Mouse (Mus musculus): ENCODE measurements around the gene Cd207. TPM values are rescaled to one million over a fixed set of nuclear protein-coding genes. Genes with fewer than 3 reads are reported as not detected.

Gene Cd207
- polyA plus RNA-seq, 1 experiment from 2014 or later, result not detected

GRCm38 (mm10) chr6:83690277-83690676 is 12.6 kb upstream of the Cd207 start:
- 25% methylated on average over 4 of the region's 5 CpGs for WGBS
- H3K27me3 ChIP-seq (replicated peaks; ENCODE audit: insufficient read depth, low read length), result peaks cover 38% of the 10 kb centered on the region

GRCm38 (mm10) chr6:83689374-83689773 is 11.7 kb upstream of the Cd207 start:
- 66% methylated on average over 4 of the region's 4 CpGs for WGBS
- Histone ChIP-seq H3K27me3 (replicated peaks; ENCODE audit: insufficient read depth, low read length) (peaks cover 29% of the 10 kb centered on the region), H3K27ac (ENCODE audit: low read length) (no peak overlapping the region)

More at GRCm38 (mm10) chr6:83690277-83690676, 12.6 kb upstream of the Cd207 start:
- H3K36me3 ChIP-seq (ENCODE audit: insufficient read depth, low read length), result no peaks in the 10 kb centered on the region
- H3K27ac ChIP-seq (ENCODE audit: low read length), result no peak overlapping the region
- H3K9me3 ChIP-seq (ENCODE audit: low read length), result no peaks in the 10 kb centered on the region
- H3K9ac ChIP-seq (replicated peaks; ENCODE audit: low read depth), result no peak overlapping the region
- DNase-seq (ENCODE audit: low spot score), result peak; percentile 78
- TF ChIP-seq EP300 (IDR thresholded peaks at IDR 0.05) (no peak), CTCF (IDR thresholded peaks at IDR 0.05) (peak; percentile 81)
- H3K4me1 ChIP-seq (ENCODE audit: insufficient read depth, low read depth, low read length), result no peaks in the 10 kb centered on the region
- 0 out of 2 replicates have a peak, but pooled peaks have one; percentile 30 for ATAC-seq
- no peak overlapping the region for H3K4me3 ChIP-seq (ENCODE audit: low read depth, low read length)
- no peak overlapping the region for H3K4me2 ChIP-seq (replicated peaks; ENCODE audit: low read depth, low read length)

DNA sequence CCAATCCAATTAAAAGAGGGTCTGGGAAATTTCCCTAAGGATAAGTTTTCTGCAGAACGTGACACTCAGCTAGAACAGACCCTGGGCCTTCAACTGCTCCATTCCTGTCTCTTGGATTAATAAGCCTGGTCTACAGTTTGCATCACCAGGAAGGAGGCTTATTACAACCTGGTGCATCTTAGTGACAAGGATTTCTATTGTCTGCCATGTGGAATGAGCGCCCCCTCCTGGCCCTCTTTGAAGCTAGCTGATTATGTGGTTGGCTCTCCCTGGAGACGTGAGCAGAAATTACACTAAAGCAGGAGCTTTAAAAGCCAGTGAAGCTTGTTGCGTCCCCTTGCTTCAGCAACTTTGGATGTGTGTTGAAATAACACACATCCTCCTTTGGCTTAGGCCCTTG is 4.3 kb downstream of the Cd207 start:
- Histone ChIP-seq H3K27me3 (replicated peaks; ENCODE audit: insufficient read depth, low read length) (no peaks in the 10 kb centered on the region), H3K36me3 (ENCODE audit: insufficient read depth, low read length) (no peaks in the 10 kb centered on the region), H3K9ac (replicated peaks; ENCODE audit: low read depth) (no peak overlapping the region), H3K4me2 (replicated peaks; ENCODE audit: low read depth, low read length) (no peak overlapping the region), H3K4me1 (ENCODE audit: insufficient read depth, low read depth, low read length) (no peaks in the 10 kb centered on the region), H3K9me3 (ENCODE audit: low read length) (no peaks in the 10 kb centered on the region), H3K27ac (ENCODE audit: low read length) (no peak overlapping the region), H3K4me3 (ENCODE audit: low read depth, low read length) (no peak overlapping the region)
- 8% methylated on average over 4 of the region's 4 CpGs for WGBS
- peak; percentile 84 for DNase-seq (ENCODE audit: low spot score)
- no peak for TF ChIP-seq EP300 (IDR thresholded peaks at IDR 0.05)
- peak; percentile 94 for TF ChIP-seq CTCF (IDR thresholded peaks at IDR 0.05)
- no peak for ATAC-seq

More at GRCm38 (mm10) chr6:83689374-83689773, 11.7 kb upstream of the Cd207 start:
- TF ChIP-seq EP300 (IDR thresholded peaks at IDR 0.05) (no peak), CTCF (IDR thresholded peaks at IDR 0.05) (no peak)
- H3K36me3 ChIP-seq (ENCODE audit: insufficient read depth, low read length), result no peaks in the 10 kb centered on the region
- DNase-seq (ENCODE audit: low spot score) (no peak), ATAC-seq (no peak)
- H3K4me1 ChIP-seq (ENCODE audit: insufficient read depth, low read depth, low read length), result no peaks in the 10 kb centered on the region
- H3K4me3 ChIP-seq (ENCODE audit: low read depth, low read length), result no peak overlapping the region
- H3K9ac ChIP-seq (replicated peaks; ENCODE audit: low read depth), result no peak overlapping the region
- H3K4me2 ChIP-seq (replicated peaks; ENCODE audit: low read depth, low read length), result no peak overlapping the region
- H3K9me3 ChIP-seq (ENCODE audit: low read length), result no peaks in the 10 kb centered on the region

DNA sequence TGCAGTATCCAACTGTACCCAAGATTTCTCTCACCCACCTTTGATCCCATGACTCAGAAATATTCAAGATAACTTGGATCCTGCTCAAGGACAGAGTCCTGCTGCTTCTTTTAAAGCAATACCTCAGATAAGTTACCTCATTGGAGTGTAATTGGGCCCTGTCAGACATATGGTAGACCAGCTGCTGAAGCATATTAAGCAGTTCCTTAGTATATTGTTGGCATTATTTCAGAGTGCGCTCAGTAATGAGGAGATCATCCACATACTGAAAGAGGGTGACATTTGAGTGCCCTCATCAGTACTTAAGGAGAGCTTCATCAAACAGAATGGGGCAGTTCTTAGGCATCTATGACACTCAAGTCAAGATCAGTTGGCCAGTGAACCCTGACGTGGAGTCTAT is 12.6 kb downstream of the Cd207 start:
- Histone ChIP-seq H3K9me3 (ENCODE audit: low read length) (no peaks in the 10 kb centered on the region), H3K4me1 (ENCODE audit: insufficient read depth, low read depth, low read length) (no peaks in the 10 kb centered on the region), H3K4me3 (ENCODE audit: low read depth, low read length) (no peak overlapping the region), H3K4me2 (replicated peaks; ENCODE audit: low read depth, low read length) (no peak overlapping the region), H3K27me3 (replicated peaks; ENCODE audit: insufficient read depth, low read length) (no peaks in the 10 kb centered on the region), H3K27ac (ENCODE audit: low read length) (no peak overlapping the region), H3K9ac (replicated peaks; ENCODE audit: low read depth) (no peak overlapping the region), H3K36me3 (ENCODE audit: insufficient read depth, low read length) (no peaks in the 10 kb centered on the region)
- ATAC-seq (no peak), DNase-seq (ENCODE audit: low spot score) (no peak)
- TF ChIP-seq CTCF (IDR thresholded peaks at IDR 0.05) (no peak), EP300 (IDR thresholded peaks at IDR 0.05) (no peak)
- WGBS, result 59% methylated on average over 2 of the region's 2 CpGs

- H3K36me3 ChIP-seq (ENCODE audit: insufficient read depth, low read length), result no peaks in the 10 kb centered on the region
- H3K4me3 ChIP-seq (ENCODE audit: low read depth, low read length), result no peak overlapping the region
- H3K4me2 ChIP-seq (replicated peaks; ENCODE audit: low read depth, low read length), result no peak overlapping the region
- H3K9me3 ChIP-seq (ENCODE audit: low read length), result no peaks in the 10 kb centered on the region
- no peak overlapping the region for H3K27ac ChIP-seq (ENCODE audit: low read length)
- no peak for DNase-seq (ENCODE audit: low spot score)
- WGBS, result 65% methylated on average over 4 of the region's 4 CpGs
- H3K4me1 ChIP-seq (ENCODE audit: insufficient read depth, low read depth, low read length), result no peaks in the 10 kb centered on the region
- no peak overlapping the region for H3K9ac ChIP-seq (replicated peaks; ENCODE audit: low read depth)
- ATAC-seq, result no peak
- H3K27me3 ChIP-seq (replicated peaks; ENCODE audit: insufficient read depth, low read length), result no peaks in the 10 kb centered on the region
- TF ChIP-seq EP300 (IDR thresholded peaks at IDR 0.05) (no peak), CTCF (IDR thresholded peaks at IDR 0.05) (no peak)
Observed at GRCm38 (mm10) chr6:83660821-83661220, 16.8 kb downstream of the Cd207 start.

GRCm38 (mm10) chr6:83656087-83656486 is 21.6 kb downstream of the Cd207 start, which contains the start of gene Clec4f:
TSS of gene Clec4f (minus strand) at chr6:83656187.
- H3K36me3 ChIP-seq (ENCODE audit: insufficient read depth, low read length), result no peaks in the 10 kb centered on the region
- no peaks in the 10 kb centered on the region for H3K4me1 ChIP-seq (ENCODE audit: insufficient read depth, low read depth, low read length)
- no peaks in the 10 kb centered on the region for H3K27me3 ChIP-seq (replicated peaks; ENCODE audit: insufficient read depth, low read length)
- no peak within 1 kb of the TSS for H3K9ac ChIP-seq (replicated peaks; ENCODE audit: low read depth)
- H3K27ac ChIP-seq (ENCODE audit: low read length), result no peak within 1 kb of the TSS
- no peak within 1 kb of the TSS for H3K4me2 ChIP-seq (replicated peaks; ENCODE audit: low read depth, low read length)
- H3K4me3 ChIP-seq (ENCODE audit: low read depth, low read length), result no peak within 1 kb of the TSS
- H3K9me3 ChIP-seq (ENCODE audit: low read length), result no peaks in the 10 kb centered on the region
- DNase-seq (ENCODE audit: low spot score), result no peak
- TF ChIP-seq EP300 (IDR thresholded peaks at IDR 0.05), result no peak
- TF ChIP-seq CTCF (IDR thresholded peaks at IDR 0.05), result no peak
- ATAC-seq, result no peak
- WGBS, result 90% methylated on average over 2 of the region's 2 CpGs

DNA sequence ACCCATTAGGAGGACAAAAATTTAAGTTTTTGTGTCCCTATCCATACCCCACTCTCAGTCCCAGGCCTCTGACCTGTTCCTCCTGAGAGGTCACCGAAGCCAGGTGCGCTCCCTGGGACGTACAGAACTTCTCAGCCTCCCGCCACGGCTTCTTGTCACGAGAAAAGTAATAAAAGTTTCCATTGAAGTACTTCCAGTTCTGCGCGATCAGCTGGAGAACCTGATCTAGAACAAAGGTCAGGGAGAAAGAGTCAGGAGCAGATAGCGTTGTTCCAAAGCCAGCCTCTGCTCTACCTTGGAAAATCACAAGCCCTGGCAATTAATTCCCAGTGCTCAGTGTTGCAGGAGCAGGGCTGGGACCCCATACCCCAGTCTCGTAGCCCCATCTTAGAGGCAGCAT is 30.9 kb downstream of the Cd207 start:
- no peaks in the 10 kb centered on the region for H3K36me3 ChIP-seq (ENCODE audit: insufficient read depth, low read length)
- H3K4me3 ChIP-seq (ENCODE audit: low read depth, low read length), result no peak overlapping the region
- no peaks in the 10 kb centered on the region for H3K4me1 ChIP-seq (ENCODE audit: insufficient read depth, low read depth, low read length)
- no peaks in the 10 kb centered on the region for H3K27me3 ChIP-seq (replicated peaks; ENCODE audit: insufficient read depth, low read length)
- TF ChIP-seq EP300 (IDR thresholded peaks at IDR 0.05) (no peak), CTCF (IDR thresholded peaks at IDR 0.05) (no peak)
- H3K9me3 ChIP-seq (ENCODE audit: low read length), result no peaks in the 10 kb centered on the region
- no peak overlapping the region for H3K9ac ChIP-seq (replicated peaks; ENCODE audit: low read depth)
- no peak overlapping the region for H3K4me2 ChIP-seq (replicated peaks; ENCODE audit: low read depth, low read length)
- WGBS, result 82% methylated on average over 10 of the region's 10 CpGs
- no peak overlapping the region for H3K27ac ChIP-seq (ENCODE audit: low read length)
- no peak for DNase-seq (ENCODE audit: low spot score)
- ATAC-seq, result no peak
